Mouse (Mus musculus): ENCODE results near the gene Epn2. TPM values are rescaled to one million over a fixed set of nuclear protein-coding genes. Genes with fewer than 3 reads are reported as not detected.

Epn2 gene
- total RNA-seq, 2 experiments from 2014 or later, result 15.0 to 15.5 TPM

- no peak for DNase-seq
These were observed 38.8 kb downstream of the Epn2 start for GRCm38 (mm10) chr11:61540642-61541041.

- no peak for DNase-seq
These were observed 42.1 kb downstream of the Epn2 start for GRCm38 (mm10) chr11:61537362-61537761.

- DNase-seq, result no peak
These were observed 42.5 kb downstream of the Epn2 start for GRCm38 (mm10) chr11:61536952-61537351.

GRCm38 (mm10) chr11:61535530-61535929, 44.0 kb downstream of the Epn2 start:
- DNase-seq, result no peak

- DNase-seq, result peak; percentile 35
These were observed 45.9 kb downstream of the Epn2 start for GRCm38 (mm10) chr11:61533571-61533970.

- DNase-seq, result no peak
These were observed 46.7 kb downstream of the Epn2 start for GRCm38 (mm10) chr11:61532820-61533219.

GRCm38 (mm10) chr11:61529268-61529713, 50.2 kb downstream of the Epn2 start:
- no peak for DNase-seq

- no peak for DNase-seq
These were observed 52.6 kb downstream of the Epn2 start for GRCm38 (mm10) chr11:61526872-61527271.

- no peak for DNase-seq
These were observed 59.9 kb downstream of the Epn2 start for GRCm38 (mm10) chr11:61519484-61520107.

- no peak for DNase-seq
These were observed 60.6 kb downstream of the Epn2 start for GRCm38 (mm10) chr11:61518871-61519270.

- DNase-seq, result no peak
These were observed 61.5 kb downstream of the Epn2 start for GRCm38 (mm10) chr11:61517971-61518370.

- no peak for DNase-seq
These were observed 64.5 kb downstream of the Epn2 start for GRCm38 (mm10) chr11:61514953-61515352.

GRCm38 (mm10) chr11:61504713-61505257, 74.7 kb downstream of the Epn2 start, which contains the start of gene B9d1:
B9d1 (plus strand) TSS chr11:61505144.
- DNase-seq, result peak; percentile 91

GRCm38 (mm10) chr11:61503933-61504332, 75.6 kb downstream of the Epn2 start:
- no peak for DNase-seq

- no peak for DNase-seq
These were observed 80.6 kb downstream of the Epn2 start for GRCm38 (mm10) chr11:61498736-61499504.

GRCm38 (mm10) chr11:61497490-61497889, 82.0 kb downstream of the Epn2 start:
- DNase-seq, result no peak

GRCm38 (mm10) chr11:61495528-61495927, 84.0 kb downstream of the Epn2 start:
- no peak for DNase-seq

GRCm38 (mm10) chr11:61494129-61494997, 85.1 kb downstream of the Epn2 start, which contains the start of gene Mapk7:
Mapk7 (minus strand) TSS chr11:61494406.
- peak; percentile 99 for DNase-seq

GRCm38 (mm10) chr11:61493525-61494128, 85.9 kb downstream of the Epn2 start:
- no peak for DNase-seq

- no peak for DNase-seq
These were observed 86.6 kb downstream of the Epn2 start for GRCm38 (mm10) chr11:61492749-61493401.

- DNase-seq, result no peak
These were observed 88.5 kb downstream of the Epn2 start for GRCm38 (mm10) chr11:61490944-61491520.
